Mouse (Mus musculus): ENCODE measurements around the gene Tomm20.

The Tomm20 gene

DNA sequence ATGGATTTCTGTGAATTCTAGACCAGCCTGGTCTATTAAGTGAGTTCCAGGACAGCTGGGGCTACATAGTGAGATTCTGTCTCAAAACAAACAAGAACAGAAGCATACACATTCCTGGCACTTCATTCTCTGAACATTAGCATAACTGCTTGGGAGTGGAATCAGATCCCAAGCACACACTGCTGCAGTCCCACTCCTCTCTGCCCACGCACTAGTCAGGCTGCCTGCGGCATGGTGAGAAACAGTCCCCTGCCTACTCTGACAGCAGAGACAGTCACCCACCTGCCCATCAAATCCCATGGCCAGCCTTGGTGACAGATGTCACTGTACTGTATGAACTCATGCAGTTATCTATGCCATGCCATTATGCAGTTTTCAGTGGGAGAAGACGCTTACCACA lies 15.9 kb upstream of the Tomm20 start:
- no peak for DNase-seq (ENCODE audit: low read depth)

DNA sequence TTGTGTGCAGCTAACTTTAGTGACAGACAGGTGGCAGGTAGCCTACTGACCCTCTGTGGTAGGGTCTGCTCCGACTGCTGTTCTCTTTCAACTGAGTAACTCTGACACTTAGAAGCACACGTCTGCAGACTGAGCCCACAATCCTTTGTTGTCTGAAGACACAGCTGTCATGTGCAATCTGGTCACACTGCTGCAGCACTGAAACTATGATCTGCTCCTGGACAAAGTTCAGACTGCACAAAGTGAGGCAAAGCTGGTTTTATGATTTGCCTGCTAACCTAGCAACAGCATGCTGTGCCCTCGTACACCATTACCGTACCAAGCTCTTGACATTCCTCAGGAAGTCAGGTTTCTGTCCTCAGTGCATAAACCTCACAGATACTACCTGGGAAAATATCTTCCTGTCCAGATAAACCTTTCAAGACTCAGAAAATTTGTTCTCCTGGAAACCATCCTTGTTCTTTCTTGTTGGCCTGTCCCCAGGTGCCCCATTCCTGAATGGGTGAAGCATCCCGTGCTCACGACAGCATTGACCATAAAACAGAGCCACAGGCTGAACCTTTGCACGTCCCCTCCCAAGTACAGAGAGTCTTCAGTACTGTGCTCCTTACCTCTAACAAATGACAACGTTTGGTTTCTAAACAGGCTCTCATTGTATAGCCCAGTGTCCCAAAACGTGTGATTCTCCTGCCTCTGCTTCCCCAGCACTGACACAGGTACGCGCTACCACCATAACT lies 6.4 kb upstream of the Tomm20 start:
- DNase-seq (ENCODE audit: low read depth) = no peak

- no peak for DNase-seq (ENCODE audit: low read depth)
Observed at GRCm38 (mm10) chr8:126949527-126949926, 3.9 kb upstream of the Tomm20 start.

DNA sequence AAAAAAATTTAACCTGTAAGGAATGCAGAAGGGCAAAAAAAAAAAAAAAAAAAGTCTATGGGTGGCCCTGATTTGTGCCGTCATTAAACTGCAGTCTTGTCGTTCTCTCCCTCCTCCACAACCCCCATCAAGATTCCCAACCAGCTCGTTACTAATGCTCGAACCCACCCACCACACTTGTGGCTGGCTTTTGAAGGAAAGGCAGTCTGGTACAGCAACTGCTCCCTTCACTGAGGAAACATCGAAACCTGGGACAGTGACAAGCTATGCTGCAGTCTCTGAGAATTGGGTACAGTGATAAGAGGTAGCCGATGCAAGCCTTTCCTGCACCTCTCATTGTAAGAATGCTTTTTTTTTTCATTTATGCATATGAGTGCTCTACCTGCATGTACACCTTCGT lies 800 bp upstream of the Tomm20 start:
- DNase-seq (ENCODE audit: low read depth) = peak; percentile 25

- peak; percentile 75 for DNase-seq (ENCODE audit: low read depth)
Observed at GRCm38 (mm10) chr8:126944781-126945691, 608 bp downstream of the Tomm20 start.

- DNase-seq (ENCODE audit: low read depth) = peak; percentile 44
Observed at GRCm38 (mm10) chr8:126943565-126943964, 2.1 kb downstream of the Tomm20 start.

- DNase-seq (ENCODE audit: low read depth) = no peak
Observed at GRCm38 (mm10) chr8:126937337-126937736, 8.3 kb downstream of the Tomm20 start.

GRCm38 (mm10) chr8:126935932-126936331 lies 9.7 kb downstream of the Tomm20 start:
- peak; percentile 46 for DNase-seq (ENCODE audit: low read depth)

DNA sequence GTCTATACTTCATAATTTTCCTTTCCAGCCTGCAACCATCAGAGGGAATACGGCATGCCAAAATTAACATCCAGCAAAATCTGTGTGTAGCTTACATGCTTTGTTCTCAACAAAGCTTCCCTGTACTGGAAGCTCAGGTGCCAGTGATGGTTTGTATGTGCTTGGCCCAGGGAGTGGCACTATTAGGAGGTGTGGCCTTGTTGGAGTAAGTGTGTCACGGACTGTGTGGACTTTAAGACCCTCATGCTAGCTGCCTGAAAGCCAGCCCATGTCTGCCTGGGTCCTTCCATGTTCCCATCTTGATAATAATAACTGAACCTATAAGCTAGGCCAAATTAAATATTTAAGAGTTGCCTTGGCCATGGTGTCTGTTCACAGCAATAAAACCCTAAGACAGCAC lies 10.3 kb downstream of the Tomm20 start:
- DNase-seq (ENCODE audit: low read depth) = no peak

- DNase-seq (ENCODE audit: low read depth) = no peak
Observed at GRCm38 (mm10) chr8:126932656-126933055, 13.0 kb downstream of the Tomm20 start.

DNA sequence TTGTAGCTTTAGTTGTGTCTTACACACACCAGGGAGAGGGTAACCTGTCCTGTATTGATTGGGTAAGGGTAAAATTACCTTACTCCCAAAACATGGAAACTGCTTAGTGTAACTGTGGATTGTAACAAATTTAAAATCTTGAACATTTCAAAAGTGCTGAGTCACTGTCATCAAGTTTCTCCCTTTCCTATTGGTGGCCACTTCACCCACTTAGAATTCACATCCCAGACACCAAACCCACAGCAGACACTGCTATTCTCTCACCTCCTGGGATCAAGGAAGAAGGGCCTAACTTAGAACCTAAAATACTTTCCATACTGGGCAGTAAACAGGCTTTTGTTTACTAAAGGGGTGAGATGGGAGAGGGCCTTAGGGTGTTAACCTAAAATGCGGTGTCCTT lies 13.4 kb downstream of the Tomm20 start:
- no peak for DNase-seq (ENCODE audit: low read depth)

- peak; percentile 63 for DNase-seq (ENCODE audit: low read depth)
Observed at GRCm38 (mm10) chr8:126931720-126932119, 13.9 kb downstream of the Tomm20 start.

DNA sequence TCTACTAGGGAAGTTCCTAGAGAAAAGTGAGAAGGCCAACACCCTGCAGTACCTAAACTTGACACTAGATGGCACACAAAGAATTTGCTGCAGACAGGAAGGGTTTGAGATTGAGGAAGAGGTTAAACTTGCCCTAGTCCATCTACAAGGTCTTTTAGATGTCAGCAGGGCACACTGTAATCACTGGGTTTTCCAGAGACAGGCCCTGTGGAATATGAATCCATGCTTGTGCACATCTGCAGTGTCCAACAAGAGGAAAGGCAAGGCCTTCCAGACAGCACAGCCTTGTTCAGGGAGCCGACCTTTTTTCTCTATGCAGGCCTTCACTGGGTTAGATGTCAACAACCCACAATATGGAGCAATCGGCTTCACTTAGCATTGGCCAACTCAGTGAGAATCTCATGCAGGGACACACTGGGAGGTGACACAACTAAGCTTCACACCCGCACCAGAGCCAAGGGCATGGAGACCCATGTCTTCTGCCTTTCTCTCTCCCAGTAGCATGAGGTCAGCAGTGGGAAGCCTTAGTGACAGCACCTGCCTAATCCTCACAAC lies 16.0 kb downstream of the Tomm20 start:
- DNase-seq (ENCODE audit: low read depth) = peak; percentile 89

DNA sequence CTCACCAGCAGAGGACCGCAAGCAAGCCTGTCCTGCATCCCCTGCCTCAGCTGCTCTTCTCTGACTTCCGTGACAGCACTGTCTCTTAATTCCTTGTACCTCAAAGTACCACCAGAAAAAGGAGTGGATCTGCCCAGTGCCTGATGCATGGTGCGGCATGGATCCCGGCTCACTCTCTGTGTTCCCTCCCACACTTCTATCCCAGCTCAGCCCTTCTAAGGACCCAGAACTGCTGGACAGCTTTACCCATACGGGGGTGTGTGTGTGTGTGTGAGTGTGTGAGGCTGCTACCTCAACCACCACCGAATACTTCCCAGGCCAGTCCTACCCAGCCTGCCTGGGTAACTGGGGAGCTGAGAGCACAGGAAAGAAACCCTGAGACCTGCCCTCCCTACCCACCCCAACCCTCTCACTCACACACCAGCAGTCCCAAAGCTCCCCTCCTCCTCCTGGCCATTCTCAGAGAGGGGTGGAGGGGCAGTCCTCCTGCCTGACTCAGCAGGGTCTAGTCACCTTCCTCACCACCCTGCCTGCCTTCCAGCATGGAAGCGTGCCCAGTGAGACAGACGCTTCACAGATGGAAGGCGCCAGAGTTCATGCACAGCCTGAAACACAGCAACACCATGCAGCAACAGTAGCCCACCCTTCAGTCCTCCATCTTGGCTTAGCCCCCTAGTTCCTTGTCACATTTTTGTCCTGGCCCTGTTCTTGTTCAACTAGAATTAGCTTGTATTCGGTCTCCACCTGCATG lies 16.7 kb downstream of the Tomm20 start:
- DNase-seq (ENCODE audit: low read depth) = no peak

DNA sequence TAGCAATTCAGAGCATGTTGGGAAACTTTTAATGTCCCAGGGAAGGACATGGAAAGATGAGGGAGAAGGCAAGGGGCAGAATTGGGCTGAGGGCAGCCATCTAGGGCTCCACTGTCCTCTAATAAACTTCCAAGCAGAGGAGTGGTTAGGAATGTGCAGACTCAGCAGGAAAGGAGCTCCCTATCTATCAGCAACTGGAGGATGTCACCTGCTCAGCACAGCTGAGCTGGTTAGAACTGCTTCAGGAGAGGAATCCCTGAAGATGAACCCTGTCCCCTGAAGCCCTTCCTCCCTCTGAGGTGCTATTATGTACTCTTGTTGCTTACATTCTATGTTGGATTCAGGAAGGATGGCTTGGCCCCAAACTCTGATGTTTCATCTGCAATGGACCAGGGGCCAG lies 17.6 kb downstream of the Tomm20 start:
- no peak for DNase-seq (ENCODE audit: low read depth)

- DNase-seq (ENCODE audit: low read depth) = peak; percentile 50
Observed at GRCm38 (mm10) chr8:126927058-126927457, 18.6 kb downstream of the Tomm20 start.

DNA sequence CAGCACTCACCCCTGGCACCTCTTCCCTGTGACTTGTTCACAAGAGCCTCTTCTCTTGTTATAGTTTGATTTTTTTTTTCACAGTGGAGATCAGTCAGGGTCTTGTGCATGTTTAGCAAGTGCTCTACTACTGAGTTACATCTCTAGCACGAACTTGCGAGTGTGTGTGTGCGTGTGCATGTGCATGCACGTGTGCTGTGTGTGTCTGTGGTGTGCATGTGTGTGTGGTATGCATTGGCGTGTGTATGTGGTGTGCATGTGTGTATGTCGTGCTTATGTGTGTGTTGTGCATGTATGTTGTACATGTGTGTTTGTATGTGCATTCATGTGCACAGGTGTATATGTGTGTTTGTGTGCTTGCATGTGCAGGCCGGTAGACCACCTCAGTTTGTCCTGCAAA lies 22.7 kb downstream of the Tomm20 start:
- DNase-seq (ENCODE audit: low read depth) = no peak

GRCm38 (mm10) chr8:126921432-126921831 lies 24.2 kb downstream of the Tomm20 start:
- no peak for DNase-seq (ENCODE audit: low read depth)

DNA sequence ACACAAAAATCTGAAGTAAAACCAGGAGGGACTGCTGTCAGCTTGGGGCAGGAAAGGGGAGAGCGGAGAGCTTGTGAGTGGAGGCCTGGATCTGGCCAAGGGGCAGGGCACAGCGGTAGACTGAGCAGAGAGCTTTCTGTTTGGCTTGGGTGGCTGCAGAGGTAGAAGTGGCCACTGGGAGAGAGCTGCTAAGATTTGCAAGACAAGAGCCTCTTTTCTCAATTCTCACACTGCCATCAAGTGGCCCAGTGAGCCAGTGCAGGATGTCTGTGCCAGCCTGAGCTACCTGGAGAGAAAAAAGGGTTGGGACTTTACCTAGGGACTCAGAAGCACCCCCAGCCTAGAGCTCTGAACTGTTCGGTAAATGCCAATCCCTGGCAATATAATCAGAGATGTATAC lies 24.8 kb downstream of the Tomm20 start:
- DNase-seq (ENCODE audit: low read depth) = peak; percentile 84

DNA sequence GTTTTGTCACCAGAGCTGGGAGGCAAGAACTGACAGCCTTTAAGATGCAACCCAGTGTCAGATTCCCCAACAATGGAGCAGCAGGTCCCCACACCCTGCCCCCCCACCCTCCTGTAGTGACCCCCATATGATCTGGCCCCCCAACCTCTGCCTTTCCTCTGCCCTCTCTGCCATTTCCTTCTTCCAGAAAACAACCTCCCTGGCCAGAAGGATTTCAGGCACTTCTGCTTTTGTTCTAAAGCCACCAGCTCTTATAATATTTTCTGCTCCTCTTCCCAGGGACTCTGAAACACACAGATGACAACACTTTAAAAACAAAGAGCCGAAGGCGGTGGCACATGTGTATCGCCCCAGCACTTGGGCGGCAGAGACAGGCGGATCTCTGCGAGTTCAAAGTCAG lies 25.3 kb downstream of the Tomm20 start:
- DNase-seq (ENCODE audit: low read depth) = no peak

DNA sequence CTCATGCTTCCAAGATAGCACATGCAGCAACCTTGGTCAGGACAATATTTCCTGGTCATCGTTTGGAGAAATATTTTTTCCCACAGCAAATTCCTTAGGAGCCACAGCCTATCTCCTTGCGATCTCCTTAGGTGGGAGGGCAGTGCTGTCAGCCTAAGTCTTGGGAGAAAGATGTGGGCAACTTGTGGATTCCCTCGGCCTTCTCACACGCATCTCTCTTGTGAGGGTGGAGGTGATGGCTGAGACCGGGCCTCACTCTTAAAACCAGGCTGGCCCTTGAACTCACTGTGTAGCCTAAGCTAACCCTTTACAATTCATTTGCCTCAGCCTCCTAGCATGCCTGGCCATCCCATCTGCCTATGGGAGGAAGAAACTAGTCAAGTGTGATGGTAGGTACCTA lies 25.9 kb downstream of the Tomm20 start:
- DNase-seq (ENCODE audit: low read depth) = no peak

GRCm38 (mm10) chr8:126919255-126919654 lies 26.4 kb downstream of the Tomm20 start:
- no peak for DNase-seq (ENCODE audit: low read depth)
